Mouse (Mus musculus) gastrocnemius, adult 8-10 months (tissue): ENCODE data around the gene Oas1d. TPM values are rescaled to one million over a fixed set of nuclear protein-coding genes. Genes with fewer than 3 reads are reported as not detected.
"Not testable (repeated sequence)": the region's sequence is repeated elsewhere in the genome, so short reads cannot be mapped to it uniquely, and the experiment has no call there.

Experiments
- DNase-seq, 2 experiments: peaks; one replicate each; pipeline ENCODE4 v3.0.0; 2022; ENCODE audit warnings: low spot score in 2 of 2
- total RNA-seq, 4 experiments: library from RNA; stranded (reverse); gene quantifications; 2 replicates each; pipeline ENCODE4 v1.2.4; 2022

The Oas1d gene
- total RNA-seq: not detected

DNA sequence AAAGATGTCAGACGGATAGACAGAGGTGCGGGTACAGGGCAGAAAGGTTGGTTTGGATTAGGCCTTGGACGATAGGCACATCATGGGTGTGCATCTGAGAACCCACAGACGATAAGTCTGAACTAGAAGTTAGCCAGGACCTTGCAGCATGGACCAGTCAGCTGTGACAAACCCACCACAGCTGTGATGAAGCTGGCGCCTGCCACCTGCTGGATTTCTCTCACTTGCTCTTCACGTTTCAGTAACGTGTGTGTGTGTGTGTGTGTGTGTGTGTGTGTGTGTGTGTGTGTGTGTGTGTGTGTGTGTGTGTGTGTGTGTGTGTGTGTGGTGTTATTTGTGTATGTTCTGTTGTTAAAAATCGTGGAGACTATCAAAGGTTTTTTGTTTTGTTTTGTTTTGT, at the start of gene Oas1d:
Gene Oas1d, plus strand, starts transcription at position 333 of the 400 bp plus-strand sequence.
- DNase-seq: not testable (repeated sequence)

DNA sequence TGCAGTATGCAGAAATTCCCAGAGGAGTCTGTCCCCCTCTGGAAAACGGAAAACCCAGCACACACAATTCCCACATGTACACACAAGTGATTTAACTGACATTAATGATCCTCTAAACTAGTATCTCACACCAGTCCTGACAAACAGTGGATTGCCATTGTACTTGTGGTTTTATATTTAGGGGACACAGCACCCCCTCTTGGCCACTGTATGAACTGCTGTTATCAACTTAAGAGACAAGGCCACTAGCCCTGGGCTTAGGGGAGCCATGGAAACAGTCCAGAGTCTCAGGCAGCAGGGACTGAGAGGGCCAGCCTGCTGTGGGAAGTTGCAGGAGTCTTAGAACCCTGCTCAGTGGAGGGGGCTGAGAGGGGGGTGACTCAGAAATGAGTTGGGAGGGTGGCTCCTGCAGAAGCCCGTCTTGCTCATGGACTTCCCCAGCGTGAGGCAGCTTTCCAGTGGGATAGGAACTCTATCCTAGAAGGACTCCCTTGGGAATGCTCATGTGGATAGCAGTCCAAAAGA, 48.9 kb upstream of the Oas1d start:
- no peak for DNase-seq

DNA sequence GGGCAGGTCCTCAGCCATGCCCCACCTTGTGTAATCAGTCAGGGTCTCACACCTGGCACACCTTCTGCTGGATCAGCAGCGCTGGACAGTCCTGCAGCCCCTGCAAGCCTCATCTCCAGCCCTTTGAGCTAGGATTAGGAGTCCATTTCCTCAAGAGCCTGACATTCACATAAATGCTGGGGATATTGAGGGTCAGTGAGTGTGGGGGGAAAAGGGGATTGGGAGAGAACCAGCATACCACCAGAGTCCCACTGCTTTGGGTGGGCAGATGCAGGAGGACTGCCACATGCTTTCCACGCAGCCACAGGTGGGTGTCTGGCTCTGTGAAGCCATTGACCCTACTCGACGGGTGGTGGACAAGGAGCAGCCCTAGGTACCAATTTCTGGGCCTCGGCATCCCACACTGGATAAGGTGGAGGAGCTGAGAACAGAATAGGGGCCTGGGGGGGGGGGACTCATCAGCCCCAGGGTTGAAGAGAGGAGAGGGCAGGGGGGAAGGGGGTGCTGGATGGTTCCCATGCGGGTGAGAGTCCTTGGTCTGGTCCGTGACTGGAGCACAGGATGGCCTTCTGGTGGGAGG, 44.8 kb upstream of the Oas1d start:
- DNase-seq: no peak

DNA sequence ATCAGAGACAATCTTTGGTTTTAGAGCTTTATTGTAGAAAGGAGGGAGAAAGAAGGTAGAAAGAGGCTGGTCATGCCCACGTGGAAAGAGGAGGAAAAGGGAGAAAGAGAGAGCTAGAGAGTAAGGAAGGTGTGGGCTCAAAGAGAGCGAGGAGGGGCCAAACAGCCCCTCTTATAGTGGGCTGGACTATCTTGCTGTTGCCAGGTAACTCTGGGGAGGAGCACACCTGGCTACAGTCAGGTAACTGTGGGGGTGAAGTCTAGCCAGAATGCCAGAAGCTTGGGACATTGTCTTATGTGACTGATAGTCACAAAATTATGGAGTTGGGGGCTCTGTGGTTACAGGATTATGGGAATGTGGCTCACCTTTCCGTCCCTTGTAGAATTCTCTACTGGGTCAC, 44.3 kb upstream of the Oas1d start:
- DNase-seq: no peak

DNA sequence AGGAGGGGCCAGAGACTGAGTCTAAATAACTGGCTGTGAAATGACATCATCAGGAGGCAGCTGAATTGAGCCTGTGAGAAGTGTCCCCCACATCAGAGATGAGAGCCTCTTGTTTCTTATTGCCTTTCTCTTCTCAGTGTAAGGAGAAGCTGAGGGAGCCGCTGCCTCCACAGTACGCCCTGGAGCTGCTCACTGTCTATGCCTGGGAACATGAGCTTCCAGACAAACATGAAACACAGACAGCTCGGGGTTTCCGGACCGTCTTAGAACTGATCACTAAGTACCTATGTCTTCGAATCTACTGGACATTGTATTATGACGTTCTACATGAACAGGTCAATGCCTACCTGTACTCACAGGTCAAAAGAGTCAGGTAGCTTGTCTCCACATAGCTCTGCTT, 43.6 kb upstream of the Oas1d start:
- no peak for DNase-seq

DNA sequence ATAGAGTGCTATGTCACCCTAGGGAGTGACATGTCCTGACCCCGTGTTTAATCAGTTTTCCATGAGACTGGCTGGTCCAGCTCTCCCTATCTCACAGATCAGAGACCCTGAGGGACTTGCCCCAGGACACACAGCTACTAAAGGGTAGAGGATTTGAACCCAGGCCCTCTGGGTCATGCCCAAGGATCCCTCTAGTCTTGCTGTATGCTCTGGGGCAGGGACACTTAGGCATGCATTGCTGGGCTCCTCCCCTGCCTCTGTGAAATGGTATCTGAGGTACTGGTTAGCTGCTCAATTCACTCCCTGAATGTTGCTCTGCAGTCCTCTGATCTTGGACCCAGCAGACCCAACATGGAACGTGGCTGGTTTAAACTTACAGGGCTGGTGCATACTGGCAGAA, 42.9 kb upstream of the Oas1d start:
- no peak for DNase-seq

DNA sequence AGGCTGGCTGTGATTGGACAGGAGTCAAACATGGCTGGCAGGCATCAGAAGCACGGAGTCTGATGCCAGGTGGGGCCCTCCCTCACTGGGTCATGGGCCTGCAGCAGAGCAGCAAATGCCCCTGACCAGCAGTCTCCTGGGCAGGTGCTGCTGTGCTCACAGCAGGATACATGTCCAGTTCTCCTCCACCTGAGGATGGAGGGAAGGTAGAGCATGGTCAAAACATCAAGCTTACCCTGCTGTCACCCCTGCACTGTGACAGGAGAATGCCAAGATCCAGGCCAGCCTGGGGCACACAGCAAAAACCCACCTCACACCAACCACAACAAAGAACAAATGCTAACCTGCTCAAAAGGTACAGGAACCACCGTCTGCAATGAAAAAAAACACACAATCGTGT, 37.5 kb upstream of the Oas1d start:
- not testable (repeated sequence) for DNase-seq

DNA sequence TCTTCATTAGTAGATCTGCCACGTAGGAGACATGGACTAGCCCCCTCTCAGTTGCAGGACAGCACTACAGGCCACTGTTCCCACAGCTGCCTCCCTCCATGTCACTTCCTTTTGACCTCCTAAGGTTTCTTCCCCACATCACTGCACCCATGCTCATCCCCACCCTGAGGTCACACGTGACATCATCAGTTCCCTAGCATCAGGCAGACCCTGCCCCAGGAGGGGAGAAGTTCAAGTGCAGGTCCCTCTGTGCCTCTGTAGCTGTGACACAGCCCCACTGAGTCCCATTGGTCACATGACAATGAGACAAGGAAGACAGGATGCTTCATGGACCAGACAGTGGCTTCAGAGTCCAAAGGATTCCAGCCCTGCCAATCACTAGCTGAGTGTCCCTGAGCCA, 36.9 kb upstream of the Oas1d start:
- DNase-seq: not testable (repeated sequence)

DNA sequence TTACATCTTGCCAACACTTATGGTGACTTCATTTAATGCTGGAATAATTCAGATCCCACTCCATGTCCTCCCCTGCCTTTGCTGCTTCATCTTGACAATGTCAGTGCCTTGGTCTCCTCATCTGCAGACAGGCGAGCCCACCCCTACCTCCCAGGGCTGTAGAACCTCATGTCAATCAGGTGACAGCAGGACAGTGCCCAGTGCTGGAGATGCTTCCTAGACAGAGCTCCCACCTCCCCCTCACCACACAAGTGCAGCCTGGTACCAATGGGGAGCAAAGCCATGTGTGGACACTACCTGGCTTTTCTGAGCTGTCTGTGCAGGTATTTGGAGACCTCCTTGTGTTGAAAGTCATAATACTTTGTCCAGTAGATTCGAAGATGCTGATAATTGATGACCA, 35.5 kb upstream of the Oas1d start:
- DNase-seq: not testable (repeated sequence)

DNA sequence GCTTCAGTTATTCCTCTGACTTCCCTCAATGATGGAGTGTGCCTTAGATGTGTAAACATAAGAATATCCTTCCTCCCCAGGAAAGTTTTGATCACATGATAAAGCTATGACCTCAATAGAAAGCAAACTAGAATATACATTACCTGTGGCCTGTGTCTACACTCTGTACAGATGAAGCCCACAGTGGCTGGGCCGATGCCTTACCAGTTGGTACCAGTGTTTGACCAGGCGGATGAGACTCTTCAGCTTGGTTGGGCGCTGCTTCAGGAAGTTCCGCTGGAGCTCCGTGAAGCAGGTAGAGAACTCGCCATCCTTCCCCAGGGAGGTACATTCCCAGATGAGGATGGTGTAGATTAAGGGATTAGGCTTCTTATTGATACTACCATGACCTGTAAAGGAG, 32.7 kb upstream of the Oas1d start:
- not testable (repeated sequence) for DNase-seq

DNA sequence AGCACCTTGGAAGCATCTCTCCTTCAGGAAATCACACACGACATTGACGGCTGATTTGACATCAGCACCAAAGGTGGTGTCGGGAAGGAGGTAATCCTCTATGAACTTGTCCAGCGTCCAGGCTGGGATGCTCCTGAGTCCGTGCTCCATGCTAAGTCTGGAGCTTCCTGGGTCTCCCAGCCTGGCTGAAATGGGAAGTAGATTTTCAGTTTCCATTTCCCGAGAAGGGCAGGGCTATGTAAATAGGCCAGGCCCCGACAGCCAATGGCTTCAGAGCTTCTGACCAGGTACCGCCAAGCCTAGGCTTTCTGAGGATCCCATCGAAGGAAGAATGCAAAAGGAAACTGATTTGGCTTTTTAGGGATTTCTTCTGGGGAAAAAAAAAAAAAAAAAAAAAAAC, 26.9 kb upstream of the Oas1d start, which contains the start of gene Oas1g:
Gene Oas1g, minus strand, starts transcription at position 201 of the 400 bp plus-strand sequence.
- not testable (repeated sequence) for DNase-seq

DNA sequence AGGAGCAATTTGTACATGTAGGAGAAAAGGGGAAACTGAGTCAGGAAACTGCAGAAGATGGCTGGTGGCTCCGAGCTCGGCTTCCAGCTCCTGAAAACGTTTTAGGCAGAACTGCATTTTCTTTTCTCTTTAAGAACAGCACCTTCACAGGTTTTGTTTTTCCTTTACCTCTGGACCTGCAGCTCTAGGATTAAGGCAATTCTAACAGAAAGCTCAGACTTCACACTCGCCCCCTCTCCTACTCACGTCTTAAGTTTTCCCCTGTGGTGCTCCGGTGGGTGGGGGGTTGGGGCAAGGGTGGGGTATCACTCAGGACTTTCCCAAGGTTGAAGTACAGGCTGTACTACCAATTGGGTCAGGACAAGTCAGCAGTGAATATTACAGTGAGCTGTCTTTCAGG, 26.5 kb upstream of the Oas1d start:
- no peak for DNase-seq

DNA sequence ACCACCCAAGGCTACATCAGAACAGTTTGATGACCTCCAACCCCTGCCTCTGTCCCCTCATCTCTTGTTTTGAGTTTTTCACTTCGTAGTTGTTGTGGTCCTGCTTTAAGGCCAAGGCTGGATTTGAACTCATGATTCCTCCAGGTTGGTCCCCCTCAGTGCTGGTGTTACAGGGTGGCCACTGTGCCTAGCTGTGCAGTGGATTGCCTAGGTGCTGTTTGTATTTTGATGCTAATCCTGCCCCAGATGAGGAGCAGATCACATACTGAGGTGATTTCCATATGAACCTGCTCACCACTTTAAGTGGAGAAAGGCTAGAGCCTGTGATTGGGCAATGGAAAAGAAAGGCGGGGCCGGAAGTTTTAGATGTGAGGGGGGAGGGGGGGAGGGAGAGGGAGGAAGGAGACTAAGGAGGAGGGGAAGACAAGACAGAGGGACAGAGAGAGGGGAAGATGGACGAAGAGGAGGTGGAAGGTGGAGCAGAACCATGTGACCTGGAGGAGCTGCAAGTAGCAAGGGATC, 26.0 kb upstream of the Oas1d start:
- DNase-seq: not testable (repeated sequence)

DNA sequence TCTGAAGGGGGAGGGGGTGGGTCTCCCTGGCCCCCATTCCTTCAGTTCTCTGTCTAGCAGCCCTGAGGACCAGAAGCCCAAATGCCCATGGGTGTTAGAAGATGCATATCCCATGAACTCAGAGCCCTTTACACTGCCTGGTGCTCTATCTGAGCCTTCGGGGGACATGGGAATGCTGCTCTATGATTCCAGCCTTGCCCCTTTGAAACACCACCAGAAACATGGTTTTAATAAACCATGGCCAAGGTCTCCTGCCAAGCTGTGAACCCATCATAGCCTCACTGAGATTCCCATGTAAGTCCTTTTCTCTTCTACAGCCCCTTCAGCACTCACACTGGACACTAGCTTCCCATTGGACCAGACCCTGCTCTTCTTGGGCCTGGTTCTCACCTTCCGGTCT, 24.3 kb upstream of the Oas1d start:
- no peak for DNase-seq

DNA sequence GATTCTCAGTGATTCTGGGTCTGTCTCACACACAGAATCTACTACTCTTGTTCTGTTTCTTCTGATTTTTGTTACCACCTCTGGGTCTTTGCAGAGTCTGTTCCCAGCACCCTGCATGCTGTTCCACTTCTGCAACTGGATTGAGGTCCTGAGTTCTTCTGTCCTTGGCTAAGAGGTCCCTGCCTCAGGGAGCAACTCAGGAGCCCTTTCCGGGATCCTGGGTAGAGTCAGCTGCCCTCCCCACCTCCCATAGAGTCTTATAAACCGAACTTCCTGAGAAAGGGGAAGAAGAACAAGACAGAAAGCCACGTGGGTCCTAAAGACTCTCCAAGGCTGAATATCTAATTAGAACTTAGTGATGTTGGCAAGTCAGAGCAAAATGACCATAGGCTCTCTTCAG, 23.3 kb upstream of the Oas1d start:
- no peak for DNase-seq

DNA sequence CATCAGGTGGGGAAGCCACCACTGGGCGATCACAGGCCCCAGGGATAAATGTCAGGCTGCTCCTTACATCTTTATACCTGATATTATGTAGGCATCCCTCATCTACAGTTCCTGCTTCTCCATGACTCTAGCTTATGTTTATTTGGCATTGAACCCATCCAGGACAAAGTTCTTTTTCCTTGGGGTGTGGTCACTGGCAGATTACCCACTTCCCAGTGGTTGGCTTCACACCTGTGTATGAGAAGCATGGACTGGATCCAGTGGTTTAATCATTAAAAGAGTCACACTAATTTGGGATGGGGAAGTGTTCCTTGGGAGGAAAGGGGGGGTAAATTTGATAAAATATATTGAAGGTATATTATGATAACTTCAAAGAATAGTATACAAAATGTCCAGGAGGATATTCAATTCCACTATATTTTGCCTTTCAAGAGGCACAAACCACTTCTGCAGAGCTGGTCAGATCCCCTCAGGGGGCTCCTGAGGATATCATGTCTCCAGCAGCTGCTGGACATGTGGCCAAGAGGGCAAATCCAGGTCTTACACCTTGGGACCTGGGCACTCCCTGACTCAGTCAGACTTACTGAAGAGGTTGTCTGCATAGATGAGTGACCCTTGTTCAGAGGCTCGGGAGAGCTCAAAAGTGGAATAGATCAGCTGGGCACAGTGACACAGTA, 22.6 kb upstream of the Oas1d start:
- not testable (repeated sequence) for DNase-seq

DNA sequence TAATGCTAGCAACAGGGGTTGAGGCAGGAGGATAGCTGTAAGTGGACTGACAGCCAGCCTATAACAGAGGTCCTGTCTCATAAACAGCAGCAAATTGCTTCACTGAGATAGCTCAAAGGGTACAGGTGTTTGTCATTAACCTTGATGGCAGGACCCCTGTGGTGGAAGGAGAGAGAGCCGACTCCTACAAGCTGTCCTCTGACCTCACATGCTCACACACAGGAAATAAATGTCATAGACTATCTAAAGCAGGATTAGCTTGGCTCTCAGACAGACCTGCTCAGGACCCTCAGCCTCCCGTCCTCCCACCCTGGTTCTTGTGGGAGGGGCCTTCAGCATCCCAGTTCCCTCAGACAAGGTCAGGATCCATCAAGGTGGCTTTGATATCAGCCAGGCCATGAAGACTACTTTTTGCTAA, 22.1 kb upstream of the Oas1d start:
- DNase-seq: no peak

DNA sequence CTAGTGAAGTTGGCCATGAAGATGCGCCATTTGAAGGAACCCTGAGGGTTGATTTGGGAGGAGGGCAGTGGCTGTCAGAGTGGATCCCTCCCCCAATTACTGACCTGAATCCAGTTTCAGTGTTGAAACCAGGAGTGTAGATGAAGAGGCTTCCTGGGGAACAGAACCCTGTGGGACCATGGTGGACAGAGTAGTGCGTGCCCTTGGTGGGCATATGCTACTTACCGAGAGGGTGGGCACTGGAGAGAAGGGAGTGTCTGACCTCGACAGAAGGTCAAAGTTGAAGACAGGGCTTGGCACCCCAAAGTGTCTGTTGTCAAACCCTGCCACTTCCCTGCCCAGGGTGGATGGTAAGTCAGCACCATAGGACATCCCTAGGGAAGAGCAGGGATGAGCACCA, 20.5 kb upstream of the Oas1d start:
- DNase-seq: not testable (repeated sequence)

DNA sequence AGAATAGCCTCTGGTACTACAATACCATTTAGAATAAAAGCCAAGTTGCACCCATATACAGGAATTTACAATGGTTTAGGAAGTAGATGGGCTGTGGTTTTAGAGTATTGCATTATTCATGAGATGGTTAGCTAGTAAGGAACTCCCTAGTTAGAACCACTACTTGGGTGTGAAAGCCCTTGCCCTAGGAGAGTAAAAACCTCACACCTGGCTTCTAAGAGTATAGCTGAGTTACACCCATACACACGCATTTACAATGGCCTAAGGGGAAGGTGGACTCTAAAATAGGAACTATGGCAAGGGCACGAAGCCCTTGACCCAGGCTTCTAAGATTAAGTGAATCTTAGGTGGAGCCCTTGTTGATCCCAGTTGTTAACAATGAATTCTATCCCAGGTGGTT, 19.6 kb upstream of the Oas1d start:
- not testable (repeated sequence) for DNase-seq

DNA sequence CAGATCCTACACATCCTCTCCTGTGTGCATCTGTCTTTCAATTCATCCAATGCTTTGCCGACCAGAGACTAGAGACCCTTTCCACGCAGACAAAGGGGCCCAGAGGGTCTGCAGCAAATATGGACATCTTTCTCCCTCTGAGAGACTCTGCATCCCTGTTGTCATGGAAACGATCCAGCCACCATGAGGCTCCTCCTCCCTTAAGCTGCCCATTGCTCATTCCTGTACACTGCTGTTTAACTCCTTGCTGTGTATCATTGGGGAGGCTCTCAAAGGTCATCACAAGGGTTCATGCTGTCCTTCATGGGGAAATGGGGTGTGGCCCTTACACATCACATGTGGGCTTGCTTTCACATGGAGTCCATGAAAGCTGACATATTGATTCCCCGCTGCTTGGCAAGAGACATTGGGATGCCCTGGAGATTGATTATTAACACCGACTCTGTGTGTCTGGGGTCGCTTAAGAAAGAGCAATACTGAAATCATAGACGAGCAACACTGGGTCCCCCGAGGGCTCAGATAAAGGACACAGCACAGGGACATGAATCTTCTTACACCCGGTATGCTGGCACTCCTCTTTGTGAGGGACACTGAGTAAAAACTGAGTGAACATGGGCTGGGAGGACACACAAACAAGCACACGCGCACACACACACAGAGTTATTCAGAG, 19.0 kb upstream of the Oas1d start:
- DNase-seq: no peak

DNA sequence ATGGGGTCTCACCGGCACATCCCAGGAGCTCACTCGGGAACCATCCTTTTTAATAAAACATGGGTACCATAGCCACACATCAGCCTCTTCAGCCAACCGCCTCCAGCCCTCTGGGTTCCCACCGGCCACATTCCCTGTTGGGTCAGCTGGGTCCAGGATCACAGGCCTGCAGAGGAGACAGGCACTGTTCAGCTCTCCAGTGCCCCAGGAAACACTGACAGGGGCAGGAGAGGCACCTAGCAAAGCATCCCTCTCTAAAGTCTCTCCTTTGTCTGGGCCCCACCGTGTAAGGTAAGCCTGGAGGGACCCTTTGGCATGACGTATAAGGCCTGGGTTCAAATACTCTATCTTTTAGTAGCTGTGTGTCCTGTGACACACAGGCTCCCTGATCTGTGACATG, 16.0 kb upstream of the Oas1d start:
- DNase-seq: no peak

DNA sequence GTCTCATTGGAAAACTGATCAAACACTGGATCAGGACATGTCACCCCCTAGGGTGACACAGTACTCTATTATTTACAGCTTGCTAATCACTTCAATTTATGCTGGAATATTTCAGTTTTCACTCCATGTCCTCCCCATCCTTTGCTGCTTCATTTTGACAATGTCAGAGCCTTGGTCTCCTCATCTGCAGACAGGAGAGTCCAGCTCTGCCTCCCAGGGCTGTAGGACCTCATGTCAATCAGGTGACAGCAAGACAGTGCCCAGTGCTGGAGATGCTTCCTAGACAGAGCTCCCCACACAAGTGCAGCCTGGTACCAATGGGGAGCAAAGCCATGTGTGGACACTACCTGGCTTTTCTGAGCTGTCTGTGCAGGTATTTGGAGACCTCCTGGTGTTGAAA, 15.6 kb upstream of the Oas1d start:
- DNase-seq: no peak
